Mouse (Mus musculus) B cell, adult 67 days (primary cell): ENCODE results near the gene Cep112. TPM values are rescaled to one million over a fixed set of nuclear protein-coding genes. Genes with fewer than 3 reads are reported as not detected.

Source experiments
- total RNA-seq, 2 experiments: library from RNA; stranded (reverse); gene quantifications; 4 replicates each; pipeline ENCODE4 v1.2.4; 2023

The Cep112 gene
- 1 to 10 TPM in 1 of 2 experiments, under 1 TPM in 1; 0.47 to 2.9 TPM for total RNA-seq

GRCm38 (mm10) chr11:108424889-108425591 lies at the start of gene Cep112:
Cep112 (plus strand) TSS chr11:108425192.

Other genes starting within 250 kb of the Cep112 start
- not detected for gene Apoh, start 81.8 kb upstream of the Cep112 start, total RNA-seq
- gene Prkca, start 81.3 kb upstream of the Cep112 start, total RNA-seq, result 10 to 100 TPM; 25.1 to 41.7 TPM